Comparison of ENCODE assay signal across 9 mouse cellular contexts in the genomic region with DNA sequence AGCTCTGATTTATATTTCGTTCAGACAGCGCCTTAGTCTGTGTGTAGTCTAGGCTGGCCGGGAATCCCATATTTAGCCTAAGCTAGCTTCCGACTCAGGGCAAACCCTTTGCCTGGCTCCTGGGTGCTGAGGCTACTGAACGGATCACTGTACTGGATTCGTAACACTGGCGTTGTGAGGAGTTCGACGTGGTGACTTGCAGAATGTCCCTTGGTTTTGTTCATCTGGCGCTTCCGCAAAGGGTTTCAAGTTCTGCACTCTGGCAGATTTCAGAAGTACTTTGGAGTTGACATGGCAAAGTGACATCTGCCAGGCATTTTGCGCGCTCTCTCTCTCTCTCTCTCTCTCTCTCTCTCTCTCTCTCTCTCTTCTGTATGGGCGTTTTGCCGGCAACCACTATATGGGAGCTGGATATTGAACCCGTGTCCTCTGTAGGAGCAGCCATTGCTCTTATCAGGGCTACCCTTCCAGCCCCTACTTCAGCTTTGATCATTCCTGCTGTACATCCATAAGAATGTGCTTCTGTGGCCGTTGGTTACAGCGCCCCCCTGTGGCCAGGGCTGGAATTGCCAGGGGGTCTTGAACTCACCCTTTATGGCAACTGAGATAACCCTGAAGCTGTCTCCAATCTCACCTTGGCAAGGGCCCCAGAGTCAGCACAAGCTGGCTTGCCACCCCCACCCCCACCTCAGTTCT. TPM values are rescaled to one million over a fixed set of nuclear protein-coding genes. Genes with fewer than 3 reads are reported as not detected.
DNase-seq lines count a peak whose midpoint lies in the region; ATAC-seq and TF ChIP-seq lines count a peak whose summit lies in the region.
"Had no signal": no experiment of that assay in that cellular context is flagged by ENCODE, and none has a peak within 500 bp of the region (broad histone marks: within the 10 kb centered on the region; RNA-seq: fewer than 3 reads in every experiment).

No protein-coding gene starts in this region.

- 0 out of 2 replicates have a peak, but pooled peaks cover 5% of the 10 kb centered on the region for H3K36me3 ChIP-seq in intestine, postnatal 0 days (ENCODE audit: control insufficient read depth, insufficient read depth)
- no peaks in the 10 kb centered on the region for H3K36me3 ChIP-seq in intestine, embryonic 16.5 days (ENCODE audit: control insufficient read depth, insufficient read depth, low read length)
- H3K36me3 ChIP-seq in testis, adult 2 months (ENCODE audit: control insufficient read depth, insufficient read depth, low read length) = no peaks in the 10 kb centered on the region
- H3K36me3 ChIP-seq: embryonic facial prominence, embryonic 13.5 days had no signal

- TF ChIP-seq POLR2A in testis, adult 2 months (IDR thresholded peaks at IDR 0.05; ENCODE audit: control insufficient read depth, low read depth, low read length) = no peak

- no peak overlapping the region for H3K9ac ChIP-seq in intestine, postnatal 0 days (ENCODE audit: low read depth, low read length)
- H3K9ac ChIP-seq in intestine, embryonic 16.5 days (ENCODE audit: low read depth, low read length) = no peak overlapping the region
- H3K9ac ChIP-seq: embryonic facial prominence, embryonic 13.5 days had no signal

- H3K4me1 ChIP-seq in intestine, postnatal 0 days (replicated peaks; ENCODE audit: control insufficient read depth, insufficient read depth, low read length) = peaks cover 26% of the 10 kb centered on the region
- peaks cover 43% of the 10 kb centered on the region for H3K4me1 ChIP-seq in intestine, embryonic 16.5 days (ENCODE audit: control insufficient read depth, insufficient read depth, low read length)
- H3K4me1 ChIP-seq in testis, adult 2 months (ENCODE audit: control insufficient read depth, insufficient read depth, low read length) = peaks cover 7% of the 10 kb centered on the region

- DNase-seq in CD8-positive naive resting alpha-beta T cell, adult 2 months (ENCODE audit: low read depth in 2 of 2, low spot score in 2 of 2) = peak; percentile 54 to 74
- peak; percentile 52 for DNase-seq in T-cell, adult 2 months (ENCODE audit: low spot score)
- peak; percentile 55 to 59 for DNase-seq in kidney, postnatal 4 days
- DNase-seq in urinary bladder, postnatal 4 days (ENCODE audit: low spot score in 2 of 2) = no peak
- no peak for DNase-seq in frontal cortex, postnatal 25 days (ENCODE audit: low spot score in 2 of 2)

- no peak for ATAC-seq in intestine, postnatal 0 days
- no peak for ATAC-seq in intestine, embryonic 16.5 days

- H3K4me3 ChIP-seq in intestine, postnatal 0 days (ENCODE audit: low read depth, low read length) = no peak overlapping the region
- no peak overlapping the region for H3K4me3 ChIP-seq in intestine, embryonic 16.5 days (ENCODE audit: low read length)
- no peak overlapping the region for H3K4me3 ChIP-seq in testis, adult 2 months (ENCODE audit: control insufficient read depth, low read depth, low read length)
- H3K4me3 ChIP-seq: embryonic facial prominence, embryonic 13.5 days had no signal

- H3K27ac ChIP-seq in intestine, postnatal 0 days (ENCODE audit: low read depth, low read length) = no peak overlapping the region
- no peak overlapping the region for H3K27ac ChIP-seq in intestine, embryonic 16.5 days (ENCODE audit: low read length)
- no peak overlapping the region for H3K27ac ChIP-seq in testis, adult 2 months (ENCODE audit: control insufficient read depth, insufficient read depth, low read depth, low read length)
- H3K27ac ChIP-seq: embryonic facial prominence, embryonic 13.5 days had no signal

- H3K9me3 ChIP-seq in intestine, postnatal 0 days (ENCODE audit: control insufficient read depth) = no peaks in the 10 kb centered on the region
- H3K9me3 ChIP-seq in intestine, embryonic 16.5 days (ENCODE audit: control insufficient read depth, low read length) = no peaks in the 10 kb centered on the region
- H3K9me3 ChIP-seq: embryonic facial prominence, embryonic 13.5 days had no signal

- WGBS in intestine, postnatal 0 days = 87% methylated on average over 18 of the region's 18 CpGs
- WGBS in intestine, embryonic 16.5 days = 84% methylated on average over 18 of the region's 18 CpGs

- peak; percentile 71 for TF ChIP-seq CTCF in intestine, postnatal 0 days (IDR thresholded peaks at IDR 0.05; ENCODE audit: low read depth)
- peak; percentile 96 for TF ChIP-seq CTCF in testis, adult 2 months (IDR thresholded peaks at IDR 0.05; ENCODE audit: control insufficient read depth, insufficient read depth, insufficient replicate concordance, low read depth, low read length)

- H3K27me3 ChIP-seq in intestine, postnatal 0 days (replicated peaks; ENCODE audit: control insufficient read depth, insufficient read depth, low read length) = no peaks in the 10 kb centered on the region
- H3K27me3 ChIP-seq in intestine, embryonic 16.5 days (replicated peaks; ENCODE audit: control insufficient read depth, insufficient read depth, low read length) = no peaks in the 10 kb centered on the region
- H3K27me3 ChIP-seq in testis, adult 2 months (ENCODE audit: control insufficient read depth, insufficient read depth, low read length) = no peaks in the 10 kb centered on the region

- H3K4me2 ChIP-seq in intestine, postnatal 0 days (replicated peaks; ENCODE audit: low read depth) = no peak overlapping the region
- H3K4me2 ChIP-seq in intestine, embryonic 16.5 days (ENCODE audit: low read depth, low read length) = no peak overlapping the region
- H3K4me2 ChIP-seq: embryonic facial prominence, embryonic 13.5 days had no signal

RNA-seq across cellular contexts. Expression of a gene that starts 4.9 kb away (rescaled TPM):
- polyA plus RNA-seq in intestine, postnatal 0 days (2015; fragmentation: Nextera tagmentation; extraction: Ambion mirVana) = 2.5 and 3.2 TPM in 2 replicates
- polyA plus RNA-seq in intestine, embryonic 16.5 days (2015; fragmentation: Nextera tagmentation; extraction: Ambion mirVana) = 1.6 and 1.8 TPM in 2 replicates
- polyA plus RNA-seq in testis, adult 2 months (2012; rRNA removed) = 0.96 and 1.3 TPM in 2 replicates

RNA-seq across cellular contexts. Expression of a gene that starts 27.0 kb away (rescaled TPM):
- polyA plus RNA-seq in intestine, postnatal 0 days (2015; fragmentation: Nextera tagmentation; extraction: Ambion mirVana) = 23.8 and 26.9 TPM in 2 replicates
- polyA plus RNA-seq in intestine, embryonic 16.5 days (2015; fragmentation: Nextera tagmentation; extraction: Ambion mirVana) = 2.4 and 3.4 TPM in 2 replicates
- polyA plus RNA-seq in testis, adult 2 months (2012; rRNA removed) = 732 and 736 TPM in 2 replicates

RNA-seq across cellular contexts. Expression of a gene that starts 56.7 kb away (rescaled TPM):
- 7.0 and 8.2 TPM in 2 replicates for polyA plus RNA-seq in intestine, postnatal 0 days (2015; fragmentation: Nextera tagmentation; extraction: Ambion mirVana)
- polyA plus RNA-seq in intestine, embryonic 16.5 days (2015; fragmentation: Nextera tagmentation; extraction: Ambion mirVana) = 1.1 and 1.6 TPM in 2 replicates
- polyA plus RNA-seq in testis, adult 2 months (2012; rRNA removed) = not detected in 2 replicates
- polyA plus RNA-seq: embryonic facial prominence, embryonic 13.5 days had no signal

Comparison
In these comparisons a context has a peak if more than half of its experiments do, and no peak if none do; other contexts are left out.
1. DNase-seq: peak in CD8-positive naive resting alpha-beta T cell, adult 2 months (2 of 2), T-cell, adult 2 months (single experiment) and kidney, postnatal 4 days (2 of 2); none in urinary bladder, postnatal 4 days (0 of 2) and frontal cortex, postnatal 25 days (0 of 2).
2. RNA of a gene that starts 27.0 kb away (polyA plus RNA-seq): 732 to 736 TPM in testis, adult 2 months; 23.8 to 26.9 TPM in intestine, postnatal 0 days and 2.4 to 3.4 TPM in intestine, embryonic 16.5 days; every median in the first group is over 10 times any median in the second.